Mouse (Mus musculus) ES-Bruce4 (cell line): ENCODE measurements around the gene Gas7. TPM values are rescaled to one million over a fixed set of nuclear protein-coding genes. Genes with fewer than 3 reads are reported as not detected.

Experiments
- H3K27ac ChIP-seq: 2 replicates; pipeline ENCODE4 v1.5.1; 2012; ENCODE audit warnings: low read length, inconsistent platforms; ENCODE audit not compliant: insufficient read depth
- H3K27me3 ChIP-seq: 2 replicates; pipeline ENCODE4 v1.6.1; 2012; ENCODE audit warnings: mild to moderate bottlenecking, low read length, inconsistent platforms; ENCODE audit not compliant: control insufficient read depth, poor library complexity, insufficient read depth, severe bottlenecking
- H3K36me3 ChIP-seq: 2 replicates; pipeline ENCODE4 v1.6.1; 2012; ENCODE audit warnings: inconsistent platforms, mild to moderate bottlenecking, low read length, moderate library complexity; ENCODE audit not compliant: control insufficient read depth, poor library complexity, insufficient read depth, severe bottlenecking
- H3K4me1 ChIP-seq: one replicate; pipeline ENCODE4 v1.8.1; 2011; ENCODE audit warnings: low read length; ENCODE audit not compliant: control insufficient read depth, insufficient read depth
- H3K4me3 ChIP-seq: 2 replicates; pipeline ENCODE4 v1.5.1; 2011; ENCODE audit warnings: low read depth, mild to moderate bottlenecking, low read length
- H3K9ac ChIP-seq: 2 replicates; pipeline ENCODE4 v1.6.1; 2012; ENCODE audit warnings: low read depth, mild to moderate bottlenecking, inconsistent platforms; ENCODE audit not compliant: poor library complexity, severe bottlenecking
- H3K9me3 ChIP-seq: replicated peaks from 2 replicates; pipeline ENCODE4 v1.6.1; 2012; ENCODE audit warnings: mild to moderate bottlenecking, low read length, inconsistent platforms; ENCODE audit not compliant: control insufficient read depth, poor library complexity, insufficient read depth, severe bottlenecking
- CTCF ChIP-seq: IDR thresholded peaks from one replicate; pipeline ENCODE4 v1.8.1; 2011; ENCODE audit warnings: low read depth, low read length
- EP300 ChIP-seq: IDR thresholded peaks from 2 replicates; pipeline ENCODE4 v1.6.1; 2011; ENCODE audit warnings: low read depth, low read length; ENCODE audit not compliant: insufficient read depth
- POLR2A ChIP-seq: IDR thresholded peaks from one replicate; pipeline ENCODE4 v1.8.1; 2011; ENCODE audit warnings: low read length; ENCODE audit not compliant: insufficient read depth
- polyA plus RNA-seq: library from polyadenylated mRNA; stranded (reverse); fragments of >200 nt; gene quantifications from 2 replicates; pipeline ENCODE4 v1.2.4, GENCODE M21; 2011; ENCODE audit warnings: low read depth; ENCODE audit not compliant: missing spikeins, insufficient read depth, insufficient read length

Gas7 gene
- polyA plus RNA-seq, 1 experiment, result 2.3 TPM

- Histone ChIP-seq H3K27ac (no peak overlapping the region), H3K4me3 (no peak overlapping the region), H3K27me3 (no peaks in the 10 kb centered on the region), H3K9me3 (no peaks in the 10 kb centered on the region), H3K9ac (no peak overlapping the region), H3K36me3 (no peaks in the 10 kb centered on the region), H3K4me1 (no peaks in the 10 kb centered on the region)
- no peak for TF ChIP-seq EP300
- TF ChIP-seq CTCF, result no peak
- no peak for TF ChIP-seq POLR2A
Measured at GRCm38 (mm10) chr11:67728726-67729125, 273.5 kb downstream of the Gas7 start.

GRCm38 (mm10) chr11:67731056-67731455 lies 275.8 kb downstream of the Gas7 start:
- H3K4me1 ChIP-seq, result no peaks in the 10 kb centered on the region
- TF ChIP-seq POLR2A (no peak), EP300 (no peak), CTCF (no peak)
- H3K27ac ChIP-seq, result no peak overlapping the region
- no peak overlapping the region for H3K9ac ChIP-seq
- no peaks in the 10 kb centered on the region for H3K36me3 ChIP-seq
- H3K27me3 ChIP-seq, result no peaks in the 10 kb centered on the region
- no peak overlapping the region for H3K4me3 ChIP-seq
- no peaks in the 10 kb centered on the region for H3K9me3 ChIP-seq

- H3K9me3 ChIP-seq, result no peaks in the 10 kb centered on the region
- no peaks in the 10 kb centered on the region for H3K4me1 ChIP-seq
- H3K4me3 ChIP-seq, result no peak overlapping the region
- TF ChIP-seq EP300, result no peak
- no peak for TF ChIP-seq POLR2A
- TF ChIP-seq CTCF, result no peak
- no peaks in the 10 kb centered on the region for H3K36me3 ChIP-seq
- H3K27me3 ChIP-seq, result no peaks in the 10 kb centered on the region
- H3K27ac ChIP-seq, result no peak overlapping the region
- no peak overlapping the region for H3K9ac ChIP-seq
Measured at GRCm38 (mm10) chr11:67733726-67734125, 278.5 kb downstream of the Gas7 start.

GRCm38 (mm10) chr11:67734597-67734996 lies 279.4 kb downstream of the Gas7 start:
- H3K4me1 ChIP-seq, result no peaks in the 10 kb centered on the region
- H3K9ac ChIP-seq, result no peak overlapping the region
- H3K4me3 ChIP-seq, result no peak overlapping the region
- no peak for TF ChIP-seq EP300
- no peak overlapping the region for H3K27ac ChIP-seq
- no peaks in the 10 kb centered on the region for H3K36me3 ChIP-seq
- H3K27me3 ChIP-seq, result no peaks in the 10 kb centered on the region
- H3K9me3 ChIP-seq, result no peaks in the 10 kb centered on the region

GRCm38 (mm10) chr11:67738345-67738744 lies 283.1 kb downstream of the Gas7 start:
- no peaks in the 10 kb centered on the region for H3K9me3 ChIP-seq
- H3K4me3 ChIP-seq, result no peak overlapping the region
- TF ChIP-seq POLR2A (no peak), CTCF (no peak), EP300 (no peak)
- H3K27ac ChIP-seq, result no peak overlapping the region
- H3K4me1 ChIP-seq, result no peaks in the 10 kb centered on the region
- no peaks in the 10 kb centered on the region for H3K27me3 ChIP-seq
- H3K36me3 ChIP-seq, result no peaks in the 10 kb centered on the region
- no peak overlapping the region for H3K9ac ChIP-seq

Other genes starting within 250 kb of the Gas7 start
- not detected in 2 replicates for gene Myh4, start 217.4 kb upstream of the Gas7 start, polyA plus RNA-seq
- not detected in 2 replicates for gene Myh8, start 178.3 kb upstream of the Gas7 start, polyA plus RNA-seq
- gene Myh13, start 133.8 kb upstream of the Gas7 start, polyA plus RNA-seq, result 0.35 TPM in 1 of 2 replicates, not detected in the other
- gene Rcvrn, start 239.9 kb downstream of the Gas7 start, polyA plus RNA-seq, result not detected in 2 replicates